Mouse (Mus musculus): Measurements from ENCODE around the gene Fmo6. TPM values are rescaled to one million over a fixed set of nuclear protein-coding genes. Genes with fewer than 3 reads are reported as not detected.

Fmo6 gene
- polyA plus RNA-seq, 1 experiment from 2014 or later = not detected

GRCm38 (mm10) chr1:162875091-162875490 is 62.2 kb downstream of the Fmo6 start:
- no peak for ATAC-seq (ENCODE audit: extremely low read depth, insufficient number of reproducible peaks, low FRiP score, low TSS enrichment)
- H3K9ac ChIP-seq = no peak overlapping the region
- H3K9me3 ChIP-seq = no peaks in the 10 kb centered on the region
- peaks cover 8% of the 10 kb centered on the region; the same call in 1 of the 2 replicates for H3K4me1 ChIP-seq
- WGBS = 24% methylated on average over 3 of the region's 3 CpGs
- no peaks in the 10 kb centered on the region for H3K36me3 ChIP-seq
- no peak overlapping the region for H3K27ac ChIP-seq (replicated peaks)
- H3K4me2 ChIP-seq = no peak overlapping the region
- H3K4me3 ChIP-seq = no peak overlapping the region
- no peaks in the 10 kb centered on the region for H3K27me3 ChIP-seq (replicated peaks)

GRCm38 (mm10) chr1:162871701-162872311 is 65.5 kb downstream of the Fmo6 start:
- no peak for ATAC-seq (ENCODE audit: extremely low read depth, insufficient number of reproducible peaks, low FRiP score, low TSS enrichment)
- Histone ChIP-seq H3K27ac (replicated peaks) (no peak overlapping the region), H3K9ac (no peak overlapping the region), H3K4me1 (peaks cover 8% of the 10 kb centered on the region; the same call in 1 of the 2 replicates), H3K4me3 (no peak overlapping the region), H3K4me2 (no peak overlapping the region), H3K27me3 (replicated peaks) (no peaks in the 10 kb centered on the region), H3K9me3 (no peaks in the 10 kb centered on the region), H3K36me3 (no peaks in the 10 kb centered on the region)
- WGBS = 37% methylated on average over 9 of the region's 9 CpGs

- ATAC-seq (ENCODE audit: extremely low read depth, insufficient number of reproducible peaks, low FRiP score, low TSS enrichment) = no peak
- no peaks in the 10 kb centered on the region for H3K9me3 ChIP-seq
- no peak overlapping the region for H3K4me3 ChIP-seq
- no peak overlapping the region for H3K27ac ChIP-seq (replicated peaks)
- 68% methylated on average over 7 of the region's 7 CpGs for WGBS
- peaks cover 8% of the 10 kb centered on the region; the same call in 1 of the 2 replicates for H3K4me1 ChIP-seq
- H3K4me2 ChIP-seq = no peak overlapping the region
- no peaks in the 10 kb centered on the region for H3K36me3 ChIP-seq
- no peak overlapping the region for H3K9ac ChIP-seq
- no peaks in the 10 kb centered on the region for H3K27me3 ChIP-seq (replicated peaks)
These were observed 66.3 kb downstream of the Fmo6 start for GRCm38 (mm10) chr1:162870978-162871377.

GRCm38 (mm10) chr1:162867396-162867795 is 69.9 kb downstream of the Fmo6 start:
- Histone ChIP-seq H3K27me3 (replicated peaks) (no peaks in the 10 kb centered on the region), H3K9me3 (no peaks in the 10 kb centered on the region), H3K9ac (no peak overlapping the region), H3K4me2 (no peak overlapping the region), H3K4me3 (no peak overlapping the region), H3K4me1 (peaks cover 8% of the 10 kb centered on the region; the same call in 1 of the 2 replicates), H3K36me3 (no peaks in the 10 kb centered on the region), H3K27ac (replicated peaks) (no peak overlapping the region)
- 69% methylated on average over 4 of the region's 4 CpGs for WGBS
- ATAC-seq (ENCODE audit: extremely low read depth, insufficient number of reproducible peaks, low FRiP score, low TSS enrichment) = no peak

Other genes starting within 250 kb of the Fmo6 start
- gene Prrc2c, start 197.0 kb downstream of the Fmo6 start, polyA plus RNA-seq (2015; fragmentation: Nextera tagmentation; extraction: Ambion mirVana) = 78.5 and 85.2 TPM in 2 replicates
- gene Fmo4, start 123.5 kb downstream of the Fmo6 start, polyA plus RNA-seq (2015; fragmentation: Nextera tagmentation; extraction: Ambion mirVana) = 0.08 and 0.38 TPM in 2 replicates
- 2.5 and 3.7 TPM in 2 replicates for gene Fmo1, start 70.9 kb downstream of the Fmo6 start, polyA plus RNA-seq (2015; fragmentation: Nextera tagmentation; extraction: Ambion mirVana)
- 2.8 and 3.6 TPM in 2 replicates for gene Fmo2, start 38.8 kb downstream of the Fmo6 start, polyA plus RNA-seq (2015; fragmentation: Nextera tagmentation; extraction: Ambion mirVana)
- gene Fmo3, start 47.0 kb upstream of the Fmo6 start, polyA plus RNA-seq (2015; fragmentation: Nextera tagmentation; extraction: Ambion mirVana) = 0.11 TPM in 1 of 2 replicates, not detected in the other
- gene Mroh9, start 148.2 kb upstream of the Fmo6 start, polyA plus RNA-seq (2015; fragmentation: Nextera tagmentation; extraction: Ambion mirVana) = not detected in 2 replicates

All from heart, embryonic 13.5 days (tissue).